Mouse (Mus musculus) myocyte (in vitro differentiated cells): Measurements from ENCODE around the gene Homer2.

Source experiments
- POLR2A ChIP-seq: IDR thresholded peaks from one replicate; pipeline ENCODE4 v1.6.1; 2011; ENCODE audit warnings: low read depth, mild to moderate bottlenecking, control low read depth, moderate library complexity; ENCODE audit not compliant: insufficient read length
- USF1 ChIP-seq: IDR thresholded peaks from one replicate; pipeline ENCODE4 v1.6.1; 2011; ENCODE audit warnings: low read depth, mild to moderate bottlenecking, control low read depth, moderate library complexity

- TF ChIP-seq USF1 (no peak), POLR2A (no peak)
Measured at GRCm38 (mm10) chr7:81585326-81585725, 122.0 kb downstream of the Homer2 start.
